ENCODE assay signal across 25 mouse cellular contexts in genomic region chr3:153895454-153895853, GRCm38 (mm10). TPM values are rescaled to one million over a fixed set of nuclear protein-coding genes. Genes with fewer than 3 reads are reported as not detected.
DNase-seq lines count a peak whose midpoint lies in the region; ATAC-seq lines count a peak whose summit lies in the region.
"Had no signal": no experiment of that assay in that cellular context is flagged by ENCODE, and none has a peak within 500 bp of the region (broad histone marks: within the 10 kb centered on the region; RNA-seq: fewer than 3 reads in every experiment).

No protein-coding gene starts in this region.

- H3K27ac ChIP-seq in hindbrain, embryonic 11.5 days (ENCODE audit: low read depth, low read length): no peak overlapping the region
- H3K27ac ChIP-seq: forebrain, embryonic 13.5 days; heart, embryonic 15.5 days; hindbrain, embryonic 13.5 days; limb, embryonic 10.5 days; liver, embryonic 12.5 days; lung, embryonic 15.5 days; macrophage had no signal

- no peak overlapping the region for H3K4me2 ChIP-seq in hindbrain, embryonic 11.5 days (replicated peaks; ENCODE audit: low read depth, low read length)
- H3K4me2 ChIP-seq: forebrain, embryonic 13.5 days; heart, embryonic 15.5 days; hindbrain, embryonic 13.5 days; liver, embryonic 12.5 days; lung, embryonic 15.5 days had no signal

- no peak overlapping the region for H3K9ac ChIP-seq in hindbrain, embryonic 11.5 days (ENCODE audit: low read depth, low read length)
- H3K9ac ChIP-seq: forebrain, embryonic 13.5 days; heart, embryonic 15.5 days; hindbrain, embryonic 13.5 days; liver, embryonic 12.5 days; lung, embryonic 15.5 days had no signal

- H3K36me3 ChIP-seq in hindbrain, embryonic 11.5 days (ENCODE audit: control insufficient read depth, insufficient read depth, low read length): no peaks in the 10 kb centered on the region
- H3K36me3 ChIP-seq: heart, embryonic 15.5 days; hindbrain, embryonic 13.5 days; limb, embryonic 10.5 days; liver, embryonic 12.5 days; lung, embryonic 15.5 days had no signal

- WGBS in hindbrain, embryonic 11.5 days: 84% methylated on average over 3 of the region's 3 CpGs

- no peaks in the 10 kb centered on the region for H3K4me1 ChIP-seq in hindbrain, embryonic 11.5 days (replicated peaks; ENCODE audit: control insufficient read depth, insufficient read depth, low read length)
- H3K4me1 ChIP-seq: forebrain, embryonic 13.5 days; heart, embryonic 15.5 days; hindbrain, embryonic 13.5 days; limb, embryonic 10.5 days; lung, embryonic 15.5 days had no signal

- ATAC-seq in megakaryocyte-erythroid progenitor cell, adult 5-6 weeks (replicated peaks; ENCODE audit: low FRiP score, low TSS enrichment, poor library complexity, severe bottlenecking): peak; percentile 71
- no peak for ATAC-seq in hindbrain, embryonic 11.5 days (ENCODE audit: low FRiP score)
- ATAC-seq in frontal cortex, adult (ENCODE audit: low TSS enrichment): no peak
- ATAC-seq: forebrain, embryonic 13.5 days; liver, embryonic 12.5 days; midbrain, embryonic 16.5 days; Patski had no signal

- intact Hi-C loops in heart, postnatal 25 days (cut with DNase I): no loop called here

- H3K4me3 ChIP-seq in hindbrain, embryonic 11.5 days (ENCODE audit: low read depth, low read length): no peak overlapping the region
- H3K4me3 ChIP-seq: forebrain, embryonic 13.5 days; heart, embryonic 15.5 days; hindbrain, embryonic 13.5 days; limb, embryonic 10.5 days; liver, embryonic 12.5 days; lung, embryonic 15.5 days had no signal

- H3K27me3 ChIP-seq in hindbrain, embryonic 11.5 days (ENCODE audit: control insufficient read depth, insufficient read depth, low read length): no peaks in the 10 kb centered on the region
- H3K27me3 ChIP-seq: forebrain, embryonic 13.5 days; heart, embryonic 15.5 days; hindbrain, embryonic 13.5 days; lung, embryonic 15.5 days; Patski had no signal

- H3K9me3 ChIP-seq in hindbrain, embryonic 11.5 days (ENCODE audit: control insufficient read depth, low read length): no peaks in the 10 kb centered on the region
- H3K9me3 ChIP-seq: forebrain, embryonic 13.5 days; heart, embryonic 15.5 days; hindbrain, embryonic 13.5 days; limb, embryonic 10.5 days; liver, embryonic 12.5 days; lung, embryonic 15.5 days had no signal

- DNase-seq in heart, adult 11 months: peak; percentile 72
- DNase-seq in heart, postnatal 25 days (ENCODE audit: low spot score): no peak
- peak; percentile 74 for DNase-seq in T-cell, adult 2 months (ENCODE audit: low spot score)
- peak; percentile 76 to 85 for DNase-seq in thymus, postnatal 36 days
- DNase-seq in hindbrain, embryonic 11.5 days (ENCODE audit: low spot score): no peak
- no peak for DNase-seq in ovary, adult 18-20 months (ENCODE audit: low spot score)
- DNase-seq: cerebellum, adult 9-11 months; heart, adult 18-20 months; kidney, adult 2 months; kidney, postnatal 14 days had no signal

RNA-seq across cellular contexts. Expression of gene Msh4, which starts 10.5 kb away (rescaled TPM):
- total RNA-seq in heart, postnatal 25 days (2021): under 1 TPM; 0.08 TPM
- total RNA-seq in megakaryocyte-erythroid progenitor cell, adult 5-6 weeks (2014; fragmentation: Nextera tagmentation): 0.17 and 0.49 TPM in 2 replicates
- total RNA-seq in megakaryocyte-erythroid progenitor cell, adult 5-6 weeks (2017): not detected in 2 replicates
- polyA plus RNA-seq in hindbrain, embryonic 11.5 days (2014; fragmentation: Nextera tagmentation; extraction: Ambion mirVana): 0.05 and 0.08 TPM in 2 replicates
- polyA plus RNA-seq: macrophage; stomach, embryonic 16.5 days had no signal

RNA-seq across cellular contexts. Expression of gene Rabggtb, which starts 17.4 kb away (rescaled TPM):
- total RNA-seq in heart, postnatal 25 days (2021): 10 to 100 TPM; 89.2 to 99.7 TPM
- 211 and 271 TPM in 2 replicates for total RNA-seq in megakaryocyte-erythroid progenitor cell, adult 5-6 weeks (2014; fragmentation: Nextera tagmentation)
- total RNA-seq in megakaryocyte-erythroid progenitor cell, adult 5-6 weeks (2017): 274 and 354 TPM in 2 replicates
- 41.8 and 43.6 TPM in 2 replicates for polyA plus RNA-seq in hindbrain, embryonic 11.5 days (2014; fragmentation: Nextera tagmentation; extraction: Ambion mirVana)

RNA-seq across cellular contexts. Expression of gene Acadm, which starts 49.0 kb away (rescaled TPM):
- 1,000 to 10,000 TPM; 1,031 to 1,101 TPM for total RNA-seq in heart, postnatal 25 days (2021)
- 69.9 and 82.5 TPM in 2 replicates for total RNA-seq in megakaryocyte-erythroid progenitor cell, adult 5-6 weeks (2014; fragmentation: Nextera tagmentation)
- 201 and 332 TPM in 2 replicates for total RNA-seq in megakaryocyte-erythroid progenitor cell, adult 5-6 weeks (2017)
- 55.0 and 63.6 TPM in 2 replicates for polyA plus RNA-seq in hindbrain, embryonic 11.5 days (2014; fragmentation: Nextera tagmentation; extraction: Ambion mirVana)

RNA-seq across cellular contexts. Expression of gene Asb17, which starts 51.4 kb away (rescaled TPM):
- not detected for total RNA-seq in heart, postnatal 25 days (2021)
- 11.2 and 12.2 TPM in 2 replicates for total RNA-seq in megakaryocyte-erythroid progenitor cell, adult 5-6 weeks (2014; fragmentation: Nextera tagmentation)
- 3.7 and 4.2 TPM in 2 replicates for total RNA-seq in megakaryocyte-erythroid progenitor cell, adult 5-6 weeks (2017)
- 0.25 and 0.86 TPM in 2 replicates for polyA plus RNA-seq in hindbrain, embryonic 11.5 days (2014; fragmentation: Nextera tagmentation; extraction: Ambion mirVana)
- total RNA-seq: adrenal gland, postnatal 4 days; heart, adult 18-20 months; layer of hippocampus, adult 8-10 months; left cerebral cortex, adult 18-20 months had no signal
- polyA plus RNA-seq: forebrain, embryonic 13.5 days; macrophage had no signal

Comparison
In these comparisons a context has a peak if more than half of its experiments do, and no peak if none do; other contexts are left out.
1. DNase-seq: peak in heart, adult 11 months (single experiment), T-cell, adult 2 months (single experiment) and thymus, postnatal 36 days (2 of 2); none in heart, postnatal 25 days (single experiment), hindbrain, embryonic 11.5 days (single experiment) and ovary, adult 18-20 months (single experiment).